Mouse (Mus musculus) ES-E14 (cell line): ENCODE data around the gene Avil. TPM values are rescaled to one million over a fixed set of nuclear protein-coding genes. Genes with fewer than 3 reads are reported as not detected.
A peak's percentile ranks its signal among the peaks of the same experiment; 100 is the strongest.

Source experiments
- DNase-seq: peaks from one replicate; pipeline ENCODE4 v3.0.0-alpha.2; 2013; ENCODE audit warnings: low read depth, low spot score
- H3K27ac ChIP-seq: 2 replicates; pipeline ENCODE4 v1.5.1; 2012; ENCODE audit warnings: low read depth, mild to moderate bottlenecking, low read length, moderate library complexity, mixed read lengths; ENCODE audit not compliant: poor library complexity, insufficient read depth, severe bottlenecking
- H3K36me3 ChIP-seq: 2 replicates; pipeline ENCODE4 v1.6.1; 2012; ENCODE audit warnings: mild to moderate bottlenecking, low read length, moderate library complexity, mixed read lengths; ENCODE audit not compliant: control insufficient read depth, poor library complexity, insufficient read depth, severe bottlenecking
- H3K4me1 ChIP-seq, 2 experiments: fragments of 150-350 bp in 1 of 2; sonication (generic) in 1 of 2; 2 replicates each; pipeline ENCODE4 v1.6.1; 2012; ENCODE audit warnings: low read length in 2 of 2, mild to moderate bottlenecking in 1 of 2, mixed read lengths in 1 of 2; ENCODE audit not compliant: control insufficient read depth in 2 of 2, insufficient read depth in 2 of 2, poor library complexity in 1 of 2
- H3K4me3 ChIP-seq, 2 experiments: fragments of 150-350 bp in 1 of 2; sonication (generic) in 1 of 2; 2 replicates each; pipeline ENCODE4 v1.5.1; 2012; ENCODE audit warnings: low read length in 2 of 2, low read depth in 1 of 2, mild to moderate bottlenecking in 1 of 2, mixed read lengths in 1 of 2; ENCODE audit not compliant: insufficient read depth in 1 of 2, poor library complexity in 1 of 2, severe bottlenecking in 1 of 2
- H3K9ac ChIP-seq: 2 replicates; pipeline ENCODE4 v1.6.1; 2012; ENCODE audit warnings: low read depth, mild to moderate bottlenecking, low read length, mixed read lengths; ENCODE audit not compliant: poor library complexity, insufficient read depth, severe bottlenecking
- H3K9me3 ChIP-seq: fragments of 150-350 bp; sonication (generic); 2 replicates; pipeline ENCODE4 v1.6.1; 2012; ENCODE audit warnings: low read depth, mild to moderate bottlenecking, low read length; ENCODE audit not compliant: control insufficient read depth, insufficient read depth
- CHD2 ChIP-seq: IDR thresholded peaks from 2 replicates; pipeline ENCODE4 v1.6.1; 2014; ENCODE audit warnings: mild to moderate bottlenecking, low read depth, low read length, inconsistent platforms
- HCFC1 ChIP-seq: IDR thresholded peaks from 2 replicates; pipeline ENCODE4 v1.6.1; 2012; ENCODE audit warnings: low read length, inconsistent platforms, borderline replicate concordance; ENCODE audit not compliant: insufficient read depth
- MAFK ChIP-seq: IDR thresholded peaks from 2 replicates; pipeline ENCODE4 v1.6.1; 2014; ENCODE audit warnings: mild to moderate bottlenecking, low read depth, low read length, inconsistent platforms; ENCODE audit not compliant: insufficient read depth
- ZC3H11A ChIP-seq: IDR thresholded peaks from 2 replicates; pipeline ENCODE4 v1.6.1; 2012; ENCODE audit warnings: low read depth, mild to moderate bottlenecking, inconsistent platforms, low read length, borderline replicate concordance
- ZNF384 ChIP-seq: IDR thresholded peaks from 2 replicates; pipeline ENCODE4 v1.6.1; 2012; ENCODE audit warnings: low read depth, low read length, inconsistent platforms
- in situ Hi-C, 2 experiments: fragments of 600-800 bp; cut with MboI; formaldehyde crosslinking; loops; one replicate each; pipeline ENCODE4 v1.15.1; 2025; ENCODE audit warnings: low sequenced_read_pairs in 2 of 2, inconsistent platforms in 1 of 2; ENCODE audit not compliant: unreplicated experiment in 2 of 2
- total RNA-seq: library from RNA; depleted of rRNA; stranded (reverse); fragments of 300-350 nt; gene quantifications from 2 replicates; pipeline ENCODE4 v1.2.3, GENCODE M21; 2012

Avil gene
- total RNA-seq, 1 experiment, result 0.18 TPM

GRCm38 (mm10) chr10:127033301-127033741 is 32.8 kb downstream of the Avil start:
- in situ Hi-C loops, result no loop called here
- H3K9ac ChIP-seq, result no peak overlapping the region
- DNase-seq, result no peak
- peaks cover 3 to 15% of the 10 kb centered on the region in 2 experiments; a peak in 3 of 4 replicates for H3K4me1 ChIP-seq
- H3K36me3 ChIP-seq, result peaks cover 7% of the 10 kb centered on the region
- H3K27ac ChIP-seq, result no peak overlapping the region
- TF ChIP-seq ZC3H11A, result no peak
- TF ChIP-seq MAFK, result no peak
- no peak for TF ChIP-seq HCFC1
- TF ChIP-seq ZNF384, result no peak
- TF ChIP-seq CHD2, result no peak
- no peaks in the 10 kb centered on the region for H3K9me3 ChIP-seq
- H3K4me3 ChIP-seq, result no peak overlapping the region; a peak in 1 of 4 replicates

- Histone ChIP-seq H3K4me1 (peaks cover 3 to 23% of the 10 kb centered on the region in 2 experiments), H3K36me3 (no peaks in the 10 kb centered on the region), H3K9ac (no peak overlapping the region), H3K27ac (no peak overlapping the region), H3K4me3 (no peak overlapping the region), H3K9me3 (no peaks in the 10 kb centered on the region)
- in situ Hi-C loops, result no loop called here
- DNase-seq, result no peak
- no peak for TF ChIP-seq ZC3H11A
- no peak for TF ChIP-seq HCFC1
- TF ChIP-seq ZNF384, result no peak
- no peak for TF ChIP-seq MAFK
- TF ChIP-seq CHD2, result no peak
Measured at GRCm38 (mm10) chr10:127036273-127036672, 35.8 kb downstream of the Avil start.

- no peaks in the 10 kb centered on the region for H3K36me3 ChIP-seq
- H3K4me1 ChIP-seq, result peaks cover 3 to 23% of the 10 kb centered on the region in 2 experiments
- no peaks in the 10 kb centered on the region for H3K9me3 ChIP-seq
- in situ Hi-C loops, result no loop called here
- no peak overlapping the region for H3K4me3 ChIP-seq
- no peak for DNase-seq
- no peak overlapping the region for H3K27ac ChIP-seq
- TF ChIP-seq MAFK (no peak), ZC3H11A (no peak), ZNF384 (no peak), HCFC1 (no peak), CHD2 (no peak)
- no peak overlapping the region for H3K9ac ChIP-seq
Measured at GRCm38 (mm10) chr10:127037641-127038040, 37.1 kb downstream of the Avil start.

GRCm38 (mm10) chr10:127040569-127041214 is 40.2 kb downstream of the Avil start:
- peak; percentile 93 for TF ChIP-seq ZNF384
- TF ChIP-seq ZC3H11A, result no peak
- H3K27ac ChIP-seq, result no peak overlapping the region
- H3K9ac ChIP-seq, result peak overlapping the region; percentile 66
- no peaks in the 10 kb centered on the region for H3K9me3 ChIP-seq
- in situ Hi-C loops, result no loop called here
- peaks cover 3 to 18% of the 10 kb centered on the region in 2 experiments for H3K4me1 ChIP-seq
- no peak for DNase-seq
- peak overlapping the region; percentile 87 to 96 for H3K4me3 ChIP-seq
- peaks cover 16% of the 10 kb centered on the region for H3K36me3 ChIP-seq

GRCm38 (mm10) chr10:127041274-127041766 is 40.8 kb downstream of the Avil start, which contains the start of the genes Mettl1 and Eef1akmt3:
Mettl1 (plus strand) TSS chr10:127041414.
Eef1akmt3 (minus strand) TSS chr10:127041513.
- Histone ChIP-seq H3K27ac (peak within 1 kb of the TSS; percentile 84), H3K36me3 (peaks cover 19% of the 10 kb centered on the region), H3K9ac (peak within 1 kb of the TSS; percentile 95), H3K9me3 (no peaks in the 10 kb centered on the region), H3K4me3 (peak within 1 kb of the TSS; percentile 87 to 96), H3K4me1 (peaks cover 3 to 18% of the 10 kb centered on the region in 2 experiments)
- in situ Hi-C loops, result no loop called here
- DNase-seq, result no peak
- TF ChIP-seq CHD2 (no peak), ZNF384 (no peak; the same call in 1 of the 2 replicates), MAFK (no peak), ZC3H11A (no peak), HCFC1 (no peak)
